Mouse (Mus musculus) brown adipose tissue, adult 24 weeks (tissue): ENCODE data around the gene Gcn1l1. TPM values are rescaled to one million over a fixed set of nuclear protein-coding genes. Genes with fewer than 3 reads are reported as not detected.
A peak's percentile ranks its signal among the peaks of the same experiment; 100 is the strongest.

Experiments used
- H3K27ac ChIP-seq: fragments of 200-500 bp; replicated peaks from 2 replicates; pipeline ENCODE4 v1.5.1; 2012; ENCODE audit warnings: low read depth, mild to moderate bottlenecking, low read length
- H3K4me1 ChIP-seq: fragments of 200-500 bp; 2 replicates; pipeline ENCODE4 v1.6.1; 2012; ENCODE audit warnings: low read length, mixed read lengths; ENCODE audit not compliant: control insufficient read depth, insufficient read depth, insufficient read length
- H3K4me3 ChIP-seq: fragments of 200-500 bp; 2 replicates; pipeline ENCODE4 v1.5.1; 2012; ENCODE audit warnings: low read depth, mild to moderate bottlenecking, low read length, moderate library complexity; ENCODE audit not compliant: insufficient read depth
- polyA plus RNA-seq: library from polyadenylated mRNA; stranded (reverse); fragments of >200 nt; gene quantifications from 2 replicates; pipeline ENCODE4 v1.2.4, GENCODE M21; 2012; ENCODE audit not compliant: missing spikeins, insufficient read depth, insufficient read length

Gcn1l1 gene
- polyA plus RNA-seq, 1 experiment = 9.9 TPM

- Histone ChIP-seq H3K27ac (no peak overlapping the region), H3K4me1 (no peaks in the 10 kb centered on the region), H3K4me3 (no peak overlapping the region)
Observed at GRCm38 (mm10) chr5:115586780-115587179, 21.7 kb downstream of the Gcn1l1 start.

- Histone ChIP-seq H3K27ac (peak overlapping the region; percentile 35; the same call in 1 of the 2 replicates), H3K4me3 (no peak overlapping the region), H3K4me1 (no peaks in the 10 kb centered on the region)
Observed at GRCm38 (mm10) chr5:115591028-115591427, 26.0 kb downstream of the Gcn1l1 start.

GRCm38 (mm10) chr5:115591506-115591905 lies 26.5 kb downstream of the Gcn1l1 start:
- Histone ChIP-seq H3K4me3 (no peak overlapping the region), H3K27ac (no peak overlapping the region), H3K4me1 (no peaks in the 10 kb centered on the region)

- no peak overlapping the region for H3K27ac ChIP-seq
- no peaks in the 10 kb centered on the region for H3K4me1 ChIP-seq
- H3K4me3 ChIP-seq = no peak overlapping the region
Observed at GRCm38 (mm10) chr5:115603561-115603960, 38.5 kb downstream of the Gcn1l1 start.

GRCm38 (mm10) chr5:115611566-115611965 lies 46.5 kb downstream of the Gcn1l1 start:
- Histone ChIP-seq H3K4me3 (no peak overlapping the region), H3K4me1 (no peaks in the 10 kb centered on the region), H3K27ac (no peak overlapping the region)

- no peak overlapping the region for H3K27ac ChIP-seq
- H3K4me1 ChIP-seq = no peaks in the 10 kb centered on the region
- no peak overlapping the region for H3K4me3 ChIP-seq
Observed at GRCm38 (mm10) chr5:115613332-115613731, 48.3 kb downstream of the Gcn1l1 start.

GRCm38 (mm10) chr5:115614948-115615347 lies 49.9 kb downstream of the Gcn1l1 start:
- Histone ChIP-seq H3K4me1 (no peaks in the 10 kb centered on the region), H3K27ac (no peak overlapping the region), H3K4me3 (no peak overlapping the region)

GRCm38 (mm10) chr5:115619690-115620089 lies 54.6 kb downstream of the Gcn1l1 start:
- Histone ChIP-seq H3K4me3 (no peak overlapping the region), H3K27ac (no peak overlapping the region), H3K4me1 (no peaks in the 10 kb centered on the region)

- no peak overlapping the region for H3K27ac ChIP-seq
- H3K4me3 ChIP-seq = no peak overlapping the region
- no peaks in the 10 kb centered on the region for H3K4me1 ChIP-seq
Observed at GRCm38 (mm10) chr5:115622686-115623085, 57.6 kb downstream of the Gcn1l1 start.

- Histone ChIP-seq H3K4me1 (no peaks in the 10 kb centered on the region), H3K27ac (peak overlapping the region; percentile 52; the same call in 1 of the 2 replicates), H3K4me3 (no peak overlapping the region)
Observed at GRCm38 (mm10) chr5:115623694-115624440, 58.8 kb downstream of the Gcn1l1 start.

GRCm38 (mm10) chr5:115626237-115626886 lies 61.3 kb downstream of the Gcn1l1 start:
- H3K27ac ChIP-seq = no peak overlapping the region
- H3K4me3 ChIP-seq = no peak overlapping the region
- H3K4me1 ChIP-seq = no peaks in the 10 kb centered on the region

- H3K27ac ChIP-seq = no peak overlapping the region
- no peak overlapping the region for H3K4me3 ChIP-seq
- H3K4me1 ChIP-seq = peaks cover 5% of the 10 kb centered on the region
Observed at GRCm38 (mm10) chr5:115628083-115628482, 63.0 kb downstream of the Gcn1l1 start.

- H3K27ac ChIP-seq = no peak overlapping the region
- H3K4me1 ChIP-seq = peaks cover 20% of the 10 kb centered on the region
- H3K4me3 ChIP-seq = no peak overlapping the region
Observed at GRCm38 (mm10) chr5:115629672-115630071, 64.6 kb downstream of the Gcn1l1 start.

GRCm38 (mm10) chr5:115630291-115630690 lies 65.2 kb downstream of the Gcn1l1 start:
- Histone ChIP-seq H3K4me1 (peaks cover 22% of the 10 kb centered on the region), H3K27ac (no peak overlapping the region), H3K4me3 (peak overlapping the region; percentile 98; the same call in 1 of the 2 replicates)

GRCm38 (mm10) chr5:115631505-115632357 lies 66.7 kb downstream of the Gcn1l1 start, which contains the start of gene Rab35:
Gene Rab35, plus strand, starts transcription at chr5:115631908.
- Histone ChIP-seq H3K4me3 (peak within 1 kb of the TSS; percentile 98), H3K4me1 (peaks cover 28% of the 10 kb centered on the region), H3K27ac (peak within 1 kb of the TSS; percentile 91)
